Mouse (Mus musculus) 416B (cell line): ENCODE results near the gene Setdb1.

ENCODE experiments used
- DNase-seq: peaks from one replicate; pipeline ENCODE4 v3.0.0; 2011; ENCODE audit warnings: low read depth

Gene Setdb1

DNA sequence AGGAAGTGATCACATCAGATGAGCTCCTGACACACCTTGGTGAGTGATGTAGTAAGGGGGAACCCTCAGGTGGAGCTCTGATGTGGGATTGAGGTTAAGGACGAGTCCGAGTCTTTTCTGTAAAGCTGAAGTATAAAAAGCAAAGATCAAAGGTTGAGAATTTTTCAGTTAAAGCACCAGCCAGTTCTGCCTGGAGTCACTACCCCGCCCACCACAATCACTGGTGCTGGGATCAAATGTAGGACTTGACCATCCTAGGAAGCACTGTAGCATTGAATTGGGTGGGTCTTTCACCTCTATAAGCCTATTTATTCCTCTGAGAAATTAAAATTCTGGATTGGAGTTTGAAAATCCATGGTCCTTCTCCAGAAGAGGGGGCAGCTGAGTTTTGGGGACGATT is 66.0 kb downstream of the Setdb1 start:
- no peak for DNase-seq

DNA sequence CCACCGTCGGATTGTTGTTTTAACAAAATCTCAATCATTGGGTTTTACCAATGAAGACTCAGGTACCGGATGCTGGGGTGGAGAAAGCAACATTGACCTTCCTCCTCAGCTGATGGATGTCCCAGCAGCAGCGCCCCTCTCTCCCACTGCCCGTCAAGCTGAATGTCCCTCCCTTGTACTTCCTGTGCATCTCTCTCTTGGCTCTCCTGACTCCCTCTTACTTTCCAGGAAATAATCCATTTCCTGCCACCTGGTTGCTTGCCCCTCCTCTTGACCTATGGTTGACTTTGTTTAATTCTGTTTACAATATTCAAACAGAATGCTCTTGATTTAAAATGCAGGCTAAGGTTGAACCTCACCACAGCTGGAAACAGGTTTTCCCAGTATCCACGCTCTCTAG is 66.8 kb downstream of the Setdb1 start:
- DNase-seq, result no peak

DNA sequence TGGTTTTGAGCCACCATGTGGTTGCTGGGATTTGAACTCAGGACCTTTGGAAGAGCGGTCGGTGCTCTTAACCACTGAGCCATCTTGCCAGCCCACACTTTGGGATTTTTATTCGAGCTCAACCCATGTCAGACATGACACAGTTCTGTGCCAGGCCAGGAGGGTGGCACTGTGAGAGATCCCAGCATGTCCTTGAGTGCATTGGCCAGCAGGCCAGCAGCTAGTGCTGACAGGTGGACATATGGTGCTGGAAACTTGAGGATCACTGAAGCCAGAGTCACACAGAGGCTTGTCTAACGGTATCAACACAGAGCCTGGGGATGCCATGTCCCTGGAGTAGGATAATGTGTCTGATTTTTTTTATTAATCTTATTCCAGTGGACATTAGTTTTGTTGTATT is 67.6 kb downstream of the Setdb1 start:
- DNase-seq, result no peak

DNA sequence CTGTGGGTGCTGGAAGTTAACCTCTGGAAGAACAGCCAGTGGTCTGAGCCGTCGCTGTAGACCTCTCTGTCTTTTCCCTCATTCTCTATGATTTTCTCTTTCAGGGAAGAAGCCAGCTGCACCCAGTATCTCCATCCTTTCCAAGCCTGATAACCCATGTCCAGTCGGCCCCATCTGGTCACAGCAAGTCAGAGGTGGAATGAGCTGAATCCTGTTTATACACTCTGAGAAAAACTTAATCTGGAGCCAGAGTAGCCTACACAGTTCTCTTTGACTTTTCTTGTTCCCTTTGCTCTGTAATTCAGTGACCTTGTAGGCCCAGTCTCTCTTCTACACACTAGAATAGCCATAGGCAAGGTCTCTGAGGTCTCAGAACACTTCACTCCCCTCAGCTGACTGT is 69.5 kb downstream of the Setdb1 start:
- DNase-seq, result no peak

DNA sequence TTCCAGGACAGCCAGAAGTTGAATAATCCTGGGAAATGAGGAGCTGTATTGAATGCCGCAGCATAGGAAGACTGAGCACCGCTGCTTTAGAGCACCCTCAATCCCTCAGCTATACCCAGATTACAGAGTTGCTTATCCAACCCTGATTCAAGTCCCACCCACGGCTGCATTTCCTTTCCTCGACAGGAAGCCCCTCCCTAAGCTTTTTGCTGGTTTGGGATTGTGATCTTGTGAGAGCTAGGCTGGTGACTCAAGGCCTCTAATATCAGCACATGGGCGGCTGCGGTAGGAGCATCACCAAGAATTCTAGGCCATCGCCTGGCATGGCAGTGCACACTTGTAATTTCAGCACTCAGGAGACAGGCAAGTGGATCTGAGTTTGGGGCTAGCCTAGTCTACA is 70.5 kb downstream of the Setdb1 start:
- peak; percentile 85 for DNase-seq

DNA sequence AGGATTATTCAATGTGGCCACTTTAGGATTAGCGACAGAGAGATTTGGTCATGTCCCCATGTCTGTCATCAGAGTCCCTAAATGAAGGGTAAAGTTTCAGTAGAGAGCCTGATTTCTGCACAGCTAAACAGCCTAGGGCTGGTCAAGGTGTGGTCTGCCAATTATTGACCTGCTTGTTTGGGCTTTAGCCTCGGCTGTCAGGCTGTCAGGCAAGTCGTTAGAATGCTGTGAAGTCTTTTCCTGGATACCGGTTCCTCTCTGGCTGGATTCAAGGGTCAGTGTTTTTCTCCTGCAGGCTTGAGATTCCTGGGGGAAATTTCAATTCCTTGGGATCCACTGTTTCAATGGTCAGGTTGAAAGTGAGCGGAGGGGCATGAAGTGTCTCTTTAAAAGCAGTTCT is 71.0 kb downstream of the Setdb1 start:
- no peak for DNase-seq

DNA sequence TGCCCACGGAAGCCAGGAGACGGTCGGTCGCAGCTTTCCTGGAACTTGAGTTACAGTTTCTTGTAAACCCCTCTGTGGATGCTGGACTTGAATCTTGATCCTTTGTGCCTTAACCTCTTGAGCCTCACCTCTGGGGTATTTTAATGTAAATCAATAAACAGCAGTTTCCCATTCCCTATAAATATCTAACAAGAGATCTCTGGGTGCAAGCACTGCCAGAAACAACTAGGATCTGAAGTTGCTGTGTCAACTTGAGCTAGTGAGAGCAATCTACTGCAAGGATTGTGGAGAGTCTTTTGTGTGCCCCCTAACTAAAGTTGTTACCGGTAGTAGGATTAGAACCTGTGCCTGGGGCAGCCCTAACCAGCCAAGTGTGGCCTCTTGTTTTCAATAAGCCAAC is 71.6 kb downstream of the Setdb1 start:
- DNase-seq, result no peak

DNA sequence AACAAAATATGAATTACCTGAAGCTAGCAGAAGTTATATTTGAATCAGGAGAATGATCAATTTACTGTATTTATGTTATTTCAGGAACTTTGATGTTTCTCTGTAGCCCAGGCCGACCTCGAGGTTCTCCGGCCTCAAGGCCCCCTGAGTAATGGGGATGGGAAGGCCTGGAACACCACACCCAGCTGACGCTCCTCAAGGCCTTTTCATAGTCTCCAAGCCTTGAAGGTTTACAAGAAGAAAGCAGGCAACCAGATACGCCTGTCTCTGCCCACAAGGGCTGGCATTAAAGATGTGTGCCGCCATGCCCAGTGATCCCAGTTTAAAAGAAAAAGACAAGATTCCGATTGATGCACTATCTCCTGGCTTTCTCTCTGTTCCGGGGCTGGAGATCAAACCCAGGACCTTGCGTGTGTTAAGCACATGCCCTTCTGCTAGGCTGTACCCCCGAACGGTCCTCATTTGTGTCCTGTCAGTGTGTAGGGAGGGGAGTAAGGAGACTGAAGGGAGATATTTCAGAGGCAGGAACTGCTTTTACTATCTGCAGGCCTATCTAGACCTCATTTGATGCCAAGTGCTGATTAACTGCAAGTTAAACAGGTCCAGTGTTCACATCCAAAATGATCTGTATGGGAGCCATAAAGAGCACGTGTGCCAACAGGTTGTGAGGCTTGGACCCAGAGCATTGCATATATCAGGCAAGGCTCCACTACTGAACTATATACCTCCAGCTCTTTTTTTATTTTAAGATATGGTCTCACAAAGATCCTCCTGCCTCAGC is 72.3 kb downstream of the Setdb1 start:
- DNase-seq, result no peak

DNA sequence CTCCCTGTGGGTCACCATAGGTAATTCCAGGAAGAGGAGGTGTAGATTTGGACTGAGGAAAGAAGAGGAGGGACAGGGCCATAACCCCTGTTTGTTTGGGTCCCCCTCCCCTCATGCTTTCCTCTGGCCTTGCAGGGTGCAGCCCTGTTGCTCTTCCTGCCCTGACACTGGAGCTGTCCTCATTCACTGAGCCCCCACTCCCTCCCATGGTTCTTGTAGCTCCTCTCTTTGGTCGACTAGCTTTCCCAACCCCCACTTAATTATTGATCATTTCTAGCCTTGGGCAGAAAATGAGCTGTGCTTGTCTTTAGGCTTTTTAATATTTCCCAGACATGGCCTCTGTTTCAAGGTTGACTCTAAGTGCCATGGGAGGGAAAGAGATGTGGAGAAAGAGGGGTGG is 72.9 kb downstream of the Setdb1 start:
- no peak for DNase-seq

DNA sequence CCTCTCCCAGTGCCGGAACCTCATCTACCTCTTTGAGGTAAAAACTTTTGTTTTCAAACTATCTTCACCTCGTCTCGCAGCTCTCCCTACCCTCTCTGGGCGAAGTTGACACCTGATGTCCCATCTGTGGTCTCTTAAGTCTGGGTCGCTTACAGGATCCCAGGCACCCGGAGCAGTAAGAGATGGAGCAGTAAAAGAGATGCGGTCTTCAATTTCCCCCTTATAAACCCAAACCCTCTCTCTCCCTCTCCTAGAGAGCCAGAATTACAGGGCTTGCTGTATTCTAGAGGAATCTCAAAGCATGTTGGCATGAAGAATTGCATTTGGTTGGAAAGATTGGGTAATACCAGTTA is 73.4 kb downstream of the Setdb1 start:
- DNase-seq, result no peak

DNA sequence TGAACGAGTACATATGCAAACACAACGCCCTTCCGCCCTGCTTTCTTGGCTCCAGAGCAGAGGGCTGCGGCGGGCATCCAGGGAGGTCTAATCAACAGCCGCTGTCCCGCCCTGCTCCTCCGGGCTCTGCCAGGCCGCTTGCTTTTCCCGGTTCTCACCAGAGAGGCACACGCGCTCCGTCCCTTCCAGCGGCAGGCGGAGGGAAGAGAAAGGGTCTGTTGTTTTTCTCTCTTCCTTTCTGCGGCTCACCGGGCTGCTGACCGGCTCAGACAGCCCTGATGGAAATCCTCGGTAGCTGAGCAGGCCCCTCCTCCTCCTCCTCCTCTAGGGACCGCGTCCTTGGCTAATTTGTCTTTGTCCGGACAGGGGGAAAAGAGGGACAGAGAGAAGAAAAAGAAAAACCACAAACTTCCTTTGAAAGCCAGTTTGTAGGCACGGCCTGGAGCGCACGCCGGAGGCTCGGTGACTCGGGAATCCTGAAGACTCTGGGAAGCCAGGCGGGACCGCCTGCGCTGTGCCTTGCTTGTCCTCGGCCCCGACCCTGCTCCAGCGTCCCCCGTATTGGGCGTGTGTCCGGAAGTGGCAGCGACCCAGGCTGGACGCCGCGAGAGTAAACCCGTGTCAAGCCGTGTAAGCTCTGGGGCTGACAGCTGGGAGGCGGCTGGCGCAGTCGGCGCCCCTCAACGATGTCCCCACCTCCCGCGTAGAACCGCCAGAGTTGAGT is 74.0 kb downstream of the Setdb1 start:
- DNase-seq, result peak; percentile 86

DNA sequence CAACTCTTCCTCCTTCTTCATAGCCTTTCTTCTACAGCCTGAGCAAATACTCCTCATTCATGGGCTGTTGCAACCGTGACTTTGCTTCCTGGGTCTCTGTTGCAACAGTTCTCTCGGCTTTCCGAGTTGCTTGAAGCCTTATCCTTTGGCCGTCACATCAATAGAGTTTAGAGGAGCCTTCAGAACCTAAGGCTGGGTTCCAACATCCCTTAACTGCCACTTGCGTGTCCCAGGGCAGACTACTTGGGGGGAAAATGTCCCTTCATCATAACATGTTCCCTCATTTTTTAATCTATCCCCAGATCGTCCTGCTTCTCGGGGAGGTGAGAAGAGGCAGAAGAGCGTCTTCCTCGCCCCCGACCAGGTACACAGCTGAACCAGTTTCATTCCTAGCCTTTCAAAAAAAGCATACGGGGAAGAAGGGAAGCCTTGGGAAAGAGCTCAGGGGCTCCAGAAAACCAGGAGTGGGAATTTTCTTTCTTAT is 74.6 kb downstream of the Setdb1 start:
- peak; percentile 86 for DNase-seq

DNA sequence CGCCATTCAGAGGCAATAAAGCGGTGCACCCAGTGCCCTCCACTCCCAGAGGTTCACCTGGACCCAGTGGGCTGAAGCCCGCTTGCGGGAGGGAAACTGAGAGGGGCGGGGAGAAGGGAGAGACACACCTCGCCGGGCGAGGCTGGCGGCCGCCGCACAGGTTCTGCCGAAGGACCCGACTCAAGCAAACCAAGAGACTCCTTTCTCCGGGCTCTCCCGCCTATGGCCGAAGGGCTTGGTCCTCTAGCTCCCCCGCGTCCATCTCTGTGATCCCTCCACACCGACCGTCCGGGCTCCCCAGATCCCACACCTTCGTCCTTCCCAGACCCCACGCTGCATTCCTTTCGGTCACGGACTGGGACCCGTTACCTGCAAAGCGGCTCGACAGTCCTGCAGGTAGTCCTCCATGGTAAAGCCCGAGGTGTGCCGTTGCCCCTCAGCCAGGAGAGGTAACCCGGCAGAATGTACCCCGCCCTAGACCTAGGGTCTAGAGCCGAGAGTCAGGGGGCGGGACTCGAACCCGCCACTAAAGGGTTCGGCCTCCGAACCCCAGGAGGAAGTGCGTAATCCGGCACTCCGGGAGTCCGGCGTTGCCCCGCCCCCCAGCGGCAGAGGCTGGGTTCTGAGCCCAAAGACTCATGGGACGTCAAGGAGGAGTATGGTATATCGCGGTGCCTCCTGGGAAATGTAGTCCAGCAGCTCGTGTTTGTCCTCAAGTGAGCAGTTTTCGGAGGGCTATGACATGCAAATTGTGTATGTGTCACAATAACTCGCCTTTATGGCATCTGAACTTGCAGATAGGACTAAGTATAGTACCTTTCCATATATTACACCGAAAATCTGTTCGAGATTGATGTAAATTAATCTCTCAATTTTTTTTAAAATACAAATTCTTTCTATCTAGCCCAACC is 75.5 kb downstream of the Setdb1 start, which contains the start of the genes Mindy1 and Prune1:
Gene Mindy1 (plus strand): TSS at position 130 of the 911 bp plus-strand sequence.
Gene Prune1 (minus strand): TSS at position 861 of the 911 bp plus-strand sequence.
- DNase-seq, result peak; percentile 99

DNA sequence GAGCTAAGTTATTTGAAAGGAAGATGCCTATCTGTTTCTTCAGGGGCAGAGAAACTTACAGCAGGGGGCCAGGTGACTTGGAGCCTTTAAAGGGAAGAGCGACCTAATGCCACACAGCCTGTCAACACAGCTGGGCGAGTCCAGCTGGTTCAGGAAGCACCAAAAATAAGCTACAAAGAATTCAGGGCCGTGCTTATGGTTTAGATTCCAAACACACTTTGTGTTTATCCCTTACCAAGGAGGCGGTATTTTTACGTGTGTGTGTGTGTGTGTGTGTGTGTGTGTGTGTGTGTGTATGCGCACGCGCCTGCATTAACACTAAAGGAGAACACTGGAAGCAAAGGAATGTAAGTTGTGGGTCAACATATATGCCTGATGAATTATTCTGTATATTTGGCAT is 76.3 kb downstream of the Setdb1 start:
- DNase-seq, result peak; percentile 70

DNA sequence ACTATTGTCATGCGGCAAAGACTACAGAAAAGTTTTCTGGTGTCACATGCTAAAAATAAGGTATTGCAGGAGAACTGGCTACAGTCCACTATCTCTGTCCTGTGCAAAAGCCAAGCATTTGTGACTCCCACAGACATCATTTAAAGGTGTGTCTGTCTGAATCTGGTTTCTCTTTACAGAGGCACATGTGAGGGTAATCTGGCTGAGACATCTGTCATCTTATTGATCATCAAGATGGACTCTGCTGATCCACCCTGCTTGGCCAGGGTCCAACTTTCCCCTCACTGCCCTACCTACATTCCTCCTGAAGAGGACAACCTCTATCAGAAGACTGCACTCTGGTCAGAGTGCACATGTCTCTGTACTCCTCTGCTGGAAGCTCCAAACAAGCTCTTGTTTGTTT is 79.9 kb downstream of the Setdb1 start:
- DNase-seq, result no peak

DNA sequence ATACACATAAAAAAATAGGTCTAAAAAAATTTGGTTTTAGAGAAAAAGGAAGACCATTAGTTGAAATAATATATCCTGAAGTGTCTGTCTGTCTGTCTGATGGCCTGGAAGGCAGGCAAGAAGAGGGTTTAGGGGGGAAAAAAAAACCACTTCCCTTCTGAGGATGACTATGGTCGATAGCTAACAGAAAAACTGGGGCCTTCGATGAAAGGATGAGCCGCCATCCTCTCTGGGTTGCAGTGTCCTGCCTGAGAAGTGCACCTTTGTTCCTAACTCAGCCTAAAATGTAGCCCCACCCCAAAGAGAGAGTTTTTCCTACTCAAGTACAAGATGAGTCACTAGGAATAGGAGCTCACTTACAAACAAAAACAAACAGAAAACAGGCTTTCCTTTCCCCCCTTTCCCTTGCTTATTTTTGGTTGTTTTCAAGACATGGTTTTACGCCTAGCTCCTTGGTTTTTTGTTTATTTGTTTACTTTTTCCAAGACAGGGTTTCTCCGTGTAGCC is 80.5 kb downstream of the Setdb1 start:
- peak; percentile 48 for DNase-seq

DNA sequence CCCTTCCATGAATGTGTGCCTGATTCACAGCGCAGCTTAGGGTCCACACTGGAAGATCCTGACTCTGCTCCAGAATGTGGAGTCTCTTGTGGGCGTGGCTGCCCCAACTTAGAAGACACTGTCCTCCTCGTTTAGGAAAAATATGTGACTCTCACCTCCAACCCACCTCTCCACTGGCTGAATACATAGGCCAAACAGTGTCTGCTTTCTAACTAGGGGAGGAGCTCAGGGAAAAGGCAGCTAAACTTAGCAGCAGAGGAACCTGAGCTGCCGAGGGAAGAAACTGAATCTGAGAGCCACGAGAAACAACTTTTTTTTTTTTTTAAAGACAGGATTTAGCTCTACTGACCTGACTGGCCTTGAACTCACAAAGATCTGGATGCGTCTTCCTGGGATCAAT is 81.8 kb downstream of the Setdb1 start:
- no peak for DNase-seq

DNA sequence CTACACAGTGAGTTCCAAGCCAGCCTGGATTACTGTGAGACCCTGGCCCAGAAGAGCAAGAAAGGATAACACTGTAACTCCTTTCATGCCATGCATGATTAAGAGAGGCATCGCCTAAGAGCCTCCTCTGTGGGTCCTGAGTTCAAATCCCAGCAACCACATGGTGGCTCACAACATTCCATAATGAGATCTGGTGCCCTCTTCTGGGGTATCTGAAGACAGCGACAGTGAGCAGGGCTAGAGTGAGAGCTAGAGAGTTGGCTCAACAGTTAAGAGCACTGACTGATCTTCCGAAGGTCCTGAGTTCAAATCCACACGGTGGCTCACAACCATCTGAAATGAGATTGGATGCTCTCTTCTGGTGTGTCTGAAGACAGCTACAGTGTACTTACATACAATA is 82.5 kb downstream of the Setdb1 start:
- no peak for DNase-seq
